19 mouse cellular contexts compared by ENCODE assay signal in genomic region chr3:137849697-137850096, GRCm38 (mm10). TPM values are rescaled to one million over a fixed set of nuclear protein-coding genes. Genes with fewer than 3 reads are reported as not detected.
A peak's percentile ranks its signal among the peaks of the same experiment; 100 is the strongest.
DNase-seq lines count a peak whose midpoint lies in the region; ATAC-seq and TF ChIP-seq lines count a peak whose summit lies in the region.
"Had no signal": no experiment of that assay in that cellular context is flagged by ENCODE, and none has a peak within 500 bp of the region (broad histone marks: within the 10 kb centered on the region; RNA-seq: fewer than 3 reads in every experiment).

No protein-coding gene starts in this region.

- H3K27me3 ChIP-seq in intestine, embryonic 16.5 days (replicated peaks; ENCODE audit: control insufficient read depth, insufficient read depth, low read length), result no peaks in the 10 kb centered on the region
- H3K27me3 ChIP-seq in intestine, embryonic 15.5 days (replicated peaks), result no peaks in the 10 kb centered on the region
- no peaks in the 10 kb centered on the region for H3K27me3 ChIP-seq in liver, postnatal 0 days (ENCODE audit: insufficient read depth, low read length)
- no peaks in the 10 kb centered on the region for H3K27me3 ChIP-seq in kidney, embryonic 16.5 days (ENCODE audit: insufficient read depth, low read length)
- H3K27me3 ChIP-seq: forebrain, embryonic 12.5 days; hindbrain, embryonic 15.5 days; midbrain, embryonic 13.5 days had no signal

- 79% methylated on average over 5 of the region's 5 CpGs for WGBS in intestine, embryonic 16.5 days
- 81% methylated on average over 5 of the region's 5 CpGs for WGBS in intestine, embryonic 15.5 days
- 91% methylated on average over 5 of the region's 5 CpGs for WGBS in liver, postnatal 0 days (ENCODE audit: insufficient replicate concordance)
- WGBS in kidney, embryonic 16.5 days, result 86% methylated on average over 5 of the region's 5 CpGs

- DNase-seq in ES-E14 (ENCODE audit: low read depth, low spot score), result no peak
- DNase-seq in liver, postnatal 0 days, result no peak
- no peak for DNase-seq in lung, postnatal 14 days
- no peak for DNase-seq in left cerebral cortex, postnatal 10 days (ENCODE audit: extremely low spot score in 1 of 2, low spot score in 2 of 2)
- DNase-seq: cerebellum, adult 11 months; cerebellum, postnatal 14 days; gastrocnemius, postnatal 25 days; kidney, adult 2 months; kidney, postnatal 25 days; left cerebral cortex, postnatal 4 days; lung, embryonic 14.5 days had no signal

- H3K4me3 ChIP-seq in intestine, embryonic 16.5 days (ENCODE audit: low read length), result no peak overlapping the region
- no peak overlapping the region for H3K4me3 ChIP-seq in intestine, embryonic 15.5 days (replicated peaks)
- no peak overlapping the region for H3K4me3 ChIP-seq in ES-E14 (ENCODE audit: insufficient read depth in 1 of 2, low read depth in 1 of 2, low read length in 2 of 2, poor library complexity in 1 of 2, severe bottlenecking in 1 of 2)
- no peak overlapping the region for H3K4me3 ChIP-seq in liver, postnatal 0 days (ENCODE audit: low read depth, low read length)
- no peak overlapping the region for H3K4me3 ChIP-seq in kidney, embryonic 16.5 days (ENCODE audit: low read length)
- H3K4me3 ChIP-seq: forebrain, embryonic 12.5 days; hindbrain, embryonic 15.5 days; midbrain, embryonic 13.5 days had no signal

- H3K36me3 ChIP-seq in intestine, embryonic 16.5 days (ENCODE audit: control insufficient read depth, insufficient read depth, low read length), result no peaks in the 10 kb centered on the region
- H3K36me3 ChIP-seq in intestine, embryonic 15.5 days, result no peaks in the 10 kb centered on the region
- no peaks in the 10 kb centered on the region; the same call in 1 of the 2 replicates for H3K36me3 ChIP-seq in ES-E14 (ENCODE audit: control insufficient read depth, insufficient read depth, low read length, poor library complexity, severe bottlenecking)
- H3K36me3 ChIP-seq in liver, postnatal 0 days (replicated peaks; ENCODE audit: insufficient read depth, low read length), result no peaks in the 10 kb centered on the region
- H3K36me3 ChIP-seq in kidney, embryonic 16.5 days (ENCODE audit: insufficient read depth, low read length), result no peaks in the 10 kb centered on the region
- H3K36me3 ChIP-seq: forebrain, embryonic 12.5 days; hindbrain, embryonic 15.5 days; midbrain, embryonic 13.5 days had no signal

- no peak for TF ChIP-seq EP300 in liver, postnatal 0 days (IDR thresholded peaks at IDR 0.05; ENCODE audit: low read depth)

- intact Hi-C loops in left cerebral cortex, postnatal 10 days (cut with DNase I), result no loop called here

- in situ Hi-C loops in ES-E14 (cut with MboI; ENCODE audit: low sequenced_read_pairs in 2 of 2, unreplicated experiment in 2 of 2), result no loop called here

- TF ChIP-seq CTCF in liver, postnatal 0 days (IDR thresholded peaks at IDR 0.05; ENCODE audit: low read depth), result no peak

- no peaks in the 10 kb centered on the region for H3K9me3 ChIP-seq in intestine, embryonic 16.5 days (ENCODE audit: control insufficient read depth, low read length)
- no peaks in the 10 kb centered on the region for H3K9me3 ChIP-seq in intestine, embryonic 15.5 days
- H3K9me3 ChIP-seq in ES-E14 (ENCODE audit: control insufficient read depth, insufficient read depth, low read depth, low read length), result no peaks in the 10 kb centered on the region
- H3K9me3 ChIP-seq in liver, postnatal 0 days (ENCODE audit: low read length), result no peaks in the 10 kb centered on the region
- peaks cover 7% of the 10 kb centered on the region for H3K9me3 ChIP-seq in kidney, embryonic 16.5 days (ENCODE audit: low read length)
- H3K9me3 ChIP-seq: forebrain, embryonic 12.5 days; hindbrain, embryonic 15.5 days; midbrain, embryonic 13.5 days had no signal

- H3K27ac ChIP-seq in intestine, embryonic 16.5 days (ENCODE audit: low read length), result no peak overlapping the region
- no peak overlapping the region for H3K27ac ChIP-seq in intestine, embryonic 15.5 days
- no peak overlapping the region for H3K27ac ChIP-seq in ES-E14 (ENCODE audit: insufficient read depth, low read depth, low read length, poor library complexity, severe bottlenecking)
- H3K27ac ChIP-seq in liver, postnatal 0 days (ENCODE audit: low read depth), result no peak overlapping the region
- no peak overlapping the region for H3K27ac ChIP-seq in kidney, embryonic 16.5 days (ENCODE audit: low read length)
- H3K27ac ChIP-seq: forebrain, embryonic 12.5 days; hindbrain, embryonic 15.5 days; midbrain, embryonic 13.5 days had no signal

- no peak overlapping the region for H3K9ac ChIP-seq in intestine, embryonic 16.5 days (ENCODE audit: low read depth, low read length)
- H3K9ac ChIP-seq in intestine, embryonic 15.5 days, result no peak overlapping the region
- H3K9ac ChIP-seq in ES-E14 (ENCODE audit: insufficient read depth, low read depth, low read length, poor library complexity, severe bottlenecking), result no peak overlapping the region
- no peak overlapping the region for H3K9ac ChIP-seq in liver, postnatal 0 days (replicated peaks)
- no peak overlapping the region for H3K9ac ChIP-seq in kidney, embryonic 16.5 days (replicated peaks; ENCODE audit: low read length)
- H3K9ac ChIP-seq: forebrain, embryonic 12.5 days; hindbrain, embryonic 15.5 days; lung, embryonic 14.5 days; midbrain, embryonic 13.5 days had no signal

- ATAC-seq in intestine, embryonic 16.5 days, result peak; percentile 46
- ATAC-seq in intestine, embryonic 15.5 days, result no peak
- ATAC-seq in erythroblast, adult 5-6 weeks (replicated peaks; ENCODE audit: low FRiP score, poor library complexity, severe bottlenecking), result peak; percentile 79
- ATAC-seq in liver, postnatal 0 days, result peak; percentile 54
- ATAC-seq in kidney, embryonic 16.5 days (ENCODE audit: low FRiP score, low TSS enrichment), result no peak
- ATAC-seq: midbrain, embryonic 13.5 days had no signal

- H3K4me1 ChIP-seq in intestine, embryonic 16.5 days (ENCODE audit: control insufficient read depth, insufficient read depth, low read length), result no peaks in the 10 kb centered on the region
- no peaks in the 10 kb centered on the region for H3K4me1 ChIP-seq in intestine, embryonic 15.5 days (replicated peaks)
- H3K4me1 ChIP-seq in ES-E14 (ENCODE audit: control insufficient read depth in 2 of 2, insufficient read depth in 2 of 2, low read length in 2 of 2, poor library complexity in 1 of 2), result peaks cover 7 to 9% of the 10 kb centered on the region in 2 experiments; a peak in 3 of 4 replicates
- no peaks in the 10 kb centered on the region for H3K4me1 ChIP-seq in liver, postnatal 0 days (ENCODE audit: insufficient read depth)
- no peaks in the 10 kb centered on the region for H3K4me1 ChIP-seq in kidney, embryonic 16.5 days (ENCODE audit: insufficient read depth, low read length)
- H3K4me1 ChIP-seq: hindbrain, embryonic 15.5 days had no signal

- H3K4me2 ChIP-seq in intestine, embryonic 16.5 days (ENCODE audit: low read depth, low read length), result no peak overlapping the region
- H3K4me2 ChIP-seq in intestine, embryonic 15.5 days (replicated peaks), result no peak overlapping the region
- no peak overlapping the region for H3K4me2 ChIP-seq in liver, postnatal 0 days (ENCODE audit: low read depth, low read length)
- no peak overlapping the region for H3K4me2 ChIP-seq in kidney, embryonic 16.5 days (replicated peaks; ENCODE audit: low read depth, low read length)
- H3K4me2 ChIP-seq: forebrain, embryonic 12.5 days; heart, embryonic 11.5 days; hindbrain, embryonic 15.5 days; lung, embryonic 14.5 days; midbrain, embryonic 13.5 days had no signal

TF ChIP-seq in ES-E14, 5 proteins besides CTCF, POLR2A, EP300 and RAD21:
- TF ChIP-seq CHD2 (IDR thresholded peaks at IDR 0.05; ENCODE audit: low read depth, low read length) (no peak), ZNF384 (IDR thresholded peaks at IDR 0.05; ENCODE audit: low read depth, low read length) (no peak), MAFK (IDR thresholded peaks at IDR 0.05; ENCODE audit: insufficient read depth, low read depth, low read length) (0 out of 2 replicates have a peak, but pooled peaks have one; percentile 13), HCFC1 (IDR thresholded peaks at IDR 0.05; ENCODE audit: borderline replicate concordance, insufficient read depth, low read length) (no peak), ZC3H11A (IDR thresholded peaks at IDR 0.05; ENCODE audit: borderline replicate concordance, low read depth, low read length) (no peak)

RNA-seq across cellular contexts. Expression of gene H2afz, which starts 14.6 kb away (rescaled TPM):
- polyA plus RNA-seq in intestine, embryonic 16.5 days (2015; fragmentation: Nextera tagmentation; extraction: Ambion mirVana), result 1,225 and 1,412 TPM in 2 replicates
- polyA plus RNA-seq in intestine, embryonic 15.5 days (2015; fragmentation: Nextera tagmentation; extraction: Ambion mirVana), result 1,494 and 1,747 TPM in 2 replicates
- 1,847 and 2,038 TPM in 2 replicates for total RNA-seq in ES-E14 (2012; rRNA removed)
- total RNA-seq in erythroblast, adult 5-6 weeks (2015; ENCODE audit: low replicate concordance), result 505 TPM in 2 replicates
- total RNA-seq in erythroblast, adult 5-6 weeks (2017; ENCODE audit: low replicate concordance), result 376 and 479 TPM in 2 replicates
- polyA plus RNA-seq in liver, postnatal 0 days (2015; fragmentation: Nextera tagmentation; extraction: Ambion mirVana), result 651 and 676 TPM in 2 replicates
- polyA plus RNA-seq in kidney, embryonic 16.5 days (2015; fragmentation: Nextera tagmentation; extraction: Ambion mirVana), result 1,893 and 1,900 TPM in 2 replicates
- total RNA-seq in left cerebral cortex, postnatal 10 days (2021), result 100 to 1,000 TPM; 180 to 201 TPM

RNA-seq across cellular contexts. Expression of gene Dnajb14, which starts 17.8 kb away (rescaled TPM):
- polyA plus RNA-seq in intestine, embryonic 16.5 days (2015; fragmentation: Nextera tagmentation; extraction: Ambion mirVana), result 8.6 and 9.6 TPM in 2 replicates
- polyA plus RNA-seq in intestine, embryonic 15.5 days (2015; fragmentation: Nextera tagmentation; extraction: Ambion mirVana), result 13.5 and 14.0 TPM in 2 replicates
- 4.8 and 5.1 TPM in 2 replicates for total RNA-seq in ES-E14 (2012; rRNA removed)
- 3.7 and 7.5 TPM in 2 replicates for total RNA-seq in erythroblast, adult 5-6 weeks (2015; ENCODE audit: low replicate concordance)
- total RNA-seq in erythroblast, adult 5-6 weeks (2017; ENCODE audit: low replicate concordance), result 3.5 and 3.7 TPM in 2 replicates
- 6.4 and 6.9 TPM in 2 replicates for polyA plus RNA-seq in liver, postnatal 0 days (2015; fragmentation: Nextera tagmentation; extraction: Ambion mirVana)
- 6.3 and 7.6 TPM in 2 replicates for polyA plus RNA-seq in kidney, embryonic 16.5 days (2015; fragmentation: Nextera tagmentation; extraction: Ambion mirVana)
- total RNA-seq in left cerebral cortex, postnatal 10 days (2021), result 10 to 100 TPM; 39.1 to 41.5 TPM

Comparison
In these comparisons a context has a peak if more than half of its experiments do, and no peak if none do; other contexts are left out.
1. ATAC-seq: peak in intestine, embryonic 16.5 days (single experiment), erythroblast, adult 5-6 weeks (single experiment) and liver, postnatal 0 days (single experiment); none in intestine, embryonic 15.5 days (single experiment) and kidney, embryonic 16.5 days (single experiment).